Mouse (Mus musculus) midbrain, embryonic 15.5 days (tissue): Measurements from ENCODE around the gene Grm6. TPM values are rescaled to one million over a fixed set of nuclear protein-coding genes. Genes with fewer than 3 reads are reported as not detected.

ENCODE experiments used
- ATAC-seq: fragments of 200-750 bp; cut with Nextera tagmentation; replicated peaks from 2 replicates; pipeline ENCODE4 v1.8.0; 2017; ENCODE audit warnings: moderate TSS enrichment
- H3K27ac ChIP-seq: fragments of 300-500 bp; sonication (generic); 2 replicates; pipeline ENCODE4 v1.5.1; 2015; ENCODE audit warnings: mild to moderate bottlenecking, inconsistent platforms
- H3K27me3 ChIP-seq: fragments of 300-500 bp; sonication (generic); replicated peaks from 2 replicates; pipeline ENCODE4 v1.6.1; 2015; ENCODE audit warnings: inconsistent platforms
- H3K36me3 ChIP-seq: fragments of 300-500 bp; sonication (generic); replicated peaks from 2 replicates; pipeline ENCODE4 v1.6.1; 2015; ENCODE audit warnings: inconsistent platforms
- H3K4me1 ChIP-seq: fragments of 300-500 bp; sonication (generic); 2 replicates; pipeline ENCODE4 v1.6.1; 2015; ENCODE audit warnings: inconsistent platforms
- H3K4me2 ChIP-seq: fragments of 300-500 bp; sonication (generic); 2 replicates; pipeline ENCODE4 v1.6.1; 2015; ENCODE audit warnings: inconsistent platforms, mild to moderate bottlenecking, moderate library complexity
- H3K4me3 ChIP-seq: fragments of 300-500 bp; sonication (generic); 2 replicates; pipeline ENCODE4 v1.5.1; 2015; ENCODE audit warnings: mild to moderate bottlenecking, inconsistent platforms
- H3K9ac ChIP-seq: fragments of 300-500 bp; sonication (generic); 2 replicates; pipeline ENCODE4 v1.6.1; 2015; ENCODE audit warnings: mild to moderate bottlenecking, inconsistent platforms
- H3K9me3 ChIP-seq: fragments of 300-500 bp; sonication (generic); 2 replicates; pipeline ENCODE4 v1.6.1; 2016; ENCODE audit warnings: inconsistent platforms
- WGBS: fragments of 180-500 bp; shearing (Covaris S2); methylation state at CpG from one replicate; pipeline ENCODE4 v1.1.7; 2015; ENCODE audit warnings: mixed read lengths; 5-methylcytosine and 5-hydroxymethylcytosine counted together
- polyA plus RNA-seq: library from polyadenylated mRNA; unstranded; fragments of >200 nt; fragmentation: Nextera tagmentation; extraction: Ambion mirVana; gene quantifications from 2 replicates; pipeline ENCODE4 v1.2.1, GENCODE M21; 2015

Grm6 gene
- polyA plus RNA-seq, 1 experiment from 2014 or later: 0.13 TPM

DNA sequence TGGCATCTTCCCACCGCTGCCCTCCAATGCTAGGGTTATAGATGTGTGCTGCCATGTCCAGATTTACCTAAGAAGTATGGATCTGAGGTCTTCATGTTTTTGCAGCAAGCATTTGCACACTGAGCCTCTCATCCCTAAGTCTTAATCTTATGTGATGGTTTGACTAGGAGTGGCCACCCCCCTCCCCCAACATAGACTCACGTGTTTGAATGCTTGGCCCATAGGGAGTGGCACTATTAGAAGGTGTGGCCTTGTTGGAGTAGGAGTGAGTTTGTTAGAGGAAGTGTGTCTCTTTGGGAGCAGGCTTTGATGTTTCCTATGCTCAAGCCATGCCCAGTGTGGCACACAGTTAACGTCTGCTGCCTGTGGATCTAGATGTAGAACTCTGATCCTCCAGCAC, 28.2 kb downstream of the Grm6 start:
- no peak for ATAC-seq
- peaks cover 10% of the 10 kb centered on the region; the same call in 1 of the 2 replicates for H3K9me3 ChIP-seq
- no peak overlapping the region for H3K4me3 ChIP-seq
- H3K4me1 ChIP-seq: no peaks in the 10 kb centered on the region
- no peak overlapping the region for H3K9ac ChIP-seq
- no peak overlapping the region for H3K27ac ChIP-seq
- peaks cover 76% of the 10 kb centered on the region for H3K36me3 ChIP-seq
- 88% methylated on average over 3 of the region's 3 CpGs for WGBS
- no peak overlapping the region for H3K4me2 ChIP-seq
- no peaks in the 10 kb centered on the region for H3K27me3 ChIP-seq

GRCm38 (mm10) chr11:50883756-50884155, 33.3 kb downstream of the Grm6 start:
- no peak overlapping the region for H3K4me2 ChIP-seq
- H3K9me3 ChIP-seq: no peaks in the 10 kb centered on the region
- no peaks in the 10 kb centered on the region for H3K27me3 ChIP-seq
- ATAC-seq: no peak
- WGBS: 88% methylated on average over 3 of the region's 3 CpGs
- H3K4me3 ChIP-seq: no peak overlapping the region
- no peak overlapping the region for H3K9ac ChIP-seq
- H3K4me1 ChIP-seq: peaks cover 13% of the 10 kb centered on the region
- peaks cover 39% of the 10 kb centered on the region for H3K36me3 ChIP-seq
- H3K27ac ChIP-seq: no peak overlapping the region

DNA sequence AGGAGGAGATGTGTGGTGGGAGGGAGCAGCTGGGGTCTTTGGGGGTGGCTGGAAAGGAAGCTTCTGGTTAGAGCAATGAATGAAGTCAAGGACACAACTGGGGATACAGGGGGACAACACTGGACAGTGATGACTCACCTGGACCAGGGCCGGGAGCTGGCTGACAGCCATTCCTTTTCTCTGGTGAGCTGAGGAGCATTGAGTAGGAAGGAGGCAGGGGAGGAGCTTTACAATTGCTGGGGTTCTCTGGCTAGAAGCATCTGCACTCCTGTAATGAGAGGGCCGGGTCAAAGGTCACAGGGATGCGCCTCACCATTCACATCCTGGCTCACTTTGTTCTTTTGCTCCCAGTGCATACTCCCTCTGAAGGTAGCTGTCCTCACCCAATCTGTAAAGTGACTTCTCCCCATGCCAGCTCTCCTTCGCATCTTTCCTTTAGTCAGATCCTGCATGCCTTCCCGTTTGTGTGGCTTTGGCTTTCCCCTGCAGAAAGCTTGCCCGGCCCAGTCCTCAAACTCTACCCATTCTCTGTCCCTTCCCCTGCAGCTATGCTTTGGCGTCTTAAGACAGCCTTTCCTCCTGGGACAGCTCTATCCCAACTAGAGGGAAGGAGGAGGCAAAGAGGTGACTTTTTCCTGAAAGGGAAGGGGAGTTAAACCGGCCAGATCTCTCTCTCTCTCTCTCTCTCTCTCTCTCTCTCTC, 35.9 kb downstream of the Grm6 start:
- Histone ChIP-seq H3K4me2 (peak overlapping the region; percentile 72), H3K27ac (no peak overlapping the region), H3K4me3 (peak overlapping the region; percentile 48), H3K27me3 (no peaks in the 10 kb centered on the region), H3K4me1 (peaks cover 13% of the 10 kb centered on the region), H3K9ac (peak overlapping the region; percentile 65), H3K9me3 (no peaks in the 10 kb centered on the region), H3K36me3 (peaks cover 19% of the 10 kb centered on the region)
- peak; percentile 2; the same call in 1 of the 2 replicates for ATAC-seq
- WGBS: 41% methylated on average over 8 of the region's 8 CpGs

GRCm38 (mm10) chr11:50886933-50887293, 36.4 kb downstream of the Grm6 start:
- WGBS: 24% methylated on average over 10 of the region's 10 CpGs
- ATAC-seq: peak; percentile 51

DNA sequence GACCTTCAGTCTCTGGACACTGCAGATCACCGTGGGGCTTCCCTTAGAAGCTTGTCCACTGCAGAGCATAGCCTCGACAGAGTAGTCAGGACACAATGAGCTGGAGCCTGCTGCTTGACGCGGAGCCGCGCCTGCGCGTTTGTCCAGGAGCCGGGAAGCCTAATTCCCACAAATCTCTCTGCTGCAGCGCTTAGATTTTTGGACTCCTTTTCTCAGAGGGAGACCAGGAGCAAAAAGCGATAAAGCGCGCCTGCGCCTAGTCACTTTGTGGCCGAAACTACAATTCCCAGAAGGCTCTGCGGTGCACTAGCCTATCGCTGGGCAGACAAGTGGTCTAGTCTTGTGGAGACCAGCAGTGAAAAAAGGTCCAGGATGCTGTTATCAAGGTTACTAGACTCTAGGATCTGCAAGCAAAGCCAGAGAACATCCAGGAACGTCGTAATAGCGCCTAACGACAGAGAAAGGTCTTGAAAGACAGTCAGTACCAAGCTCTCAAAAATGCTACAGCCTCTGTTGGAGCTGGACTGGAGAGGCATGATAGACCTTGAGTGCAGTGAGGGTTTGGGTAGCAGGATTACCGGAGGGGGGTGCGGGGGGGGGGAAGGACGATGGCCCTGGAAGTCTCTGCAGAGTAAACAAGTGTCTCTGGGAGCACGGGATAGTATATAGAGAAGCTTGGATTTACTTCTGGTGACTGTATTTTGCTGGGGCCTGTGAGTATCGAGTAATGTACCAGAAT, 37.1 kb downstream of the Grm6 start, which contains the start of gene Zfp454:
Zfp454 (minus strand) TSS at position 262 of the 739 bp plus-strand sequence.
- 6% methylated on average over 26 of the region's 26 CpGs for WGBS
- H3K4me3 ChIP-seq: peak within 1 kb of the TSS; percentile 48
- no peaks in the 10 kb centered on the region for H3K27me3 ChIP-seq
- peak within 1 kb of the TSS; percentile 65 for H3K9ac ChIP-seq
- peak within 1 kb of the TSS; percentile 80 for H3K27ac ChIP-seq
- peak; percentile 96 for ATAC-seq
- peaks cover 13% of the 10 kb centered on the region for H3K4me1 ChIP-seq
- peak within 1 kb of the TSS; percentile 72 for H3K4me2 ChIP-seq
- no peaks in the 10 kb centered on the region for H3K9me3 ChIP-seq
- peaks cover 13% of the 10 kb centered on the region for H3K36me3 ChIP-seq

More at GRCm38 (mm10) chr11:50886933-50887293, 36.4 kb downstream of the Grm6 start:
- Histone ChIP-seq H3K4me2 (peak overlapping the region; percentile 72), H3K4me3 (peak overlapping the region; percentile 48), H3K4me1 (peaks cover 13% of the 10 kb centered on the region), H3K27ac (peak overlapping the region; percentile 80), H3K27me3 (no peaks in the 10 kb centered on the region), H3K36me3 (peaks cover 19% of the 10 kb centered on the region), H3K9me3 (no peaks in the 10 kb centered on the region), H3K9ac (peak overlapping the region; percentile 65)

GRCm38 (mm10) chr11:50892441-50892840, 42.0 kb downstream of the Grm6 start:
- peaks cover 14% of the 10 kb centered on the region for H3K36me3 ChIP-seq
- H3K4me3 ChIP-seq: no peak overlapping the region
- no peaks in the 10 kb centered on the region for H3K27me3 ChIP-seq
- H3K27ac ChIP-seq: no peak overlapping the region
- no peak overlapping the region for H3K4me2 ChIP-seq
- H3K9me3 ChIP-seq: peaks cover 15% of the 10 kb centered on the region; the same call in 1 of the 2 replicates
- WGBS: 52% methylated on average over 2 of the region's 2 CpGs
- ATAC-seq: no peak
- H3K9ac ChIP-seq: no peak overlapping the region
- peaks cover 4% of the 10 kb centered on the region for H3K4me1 ChIP-seq

DNA sequence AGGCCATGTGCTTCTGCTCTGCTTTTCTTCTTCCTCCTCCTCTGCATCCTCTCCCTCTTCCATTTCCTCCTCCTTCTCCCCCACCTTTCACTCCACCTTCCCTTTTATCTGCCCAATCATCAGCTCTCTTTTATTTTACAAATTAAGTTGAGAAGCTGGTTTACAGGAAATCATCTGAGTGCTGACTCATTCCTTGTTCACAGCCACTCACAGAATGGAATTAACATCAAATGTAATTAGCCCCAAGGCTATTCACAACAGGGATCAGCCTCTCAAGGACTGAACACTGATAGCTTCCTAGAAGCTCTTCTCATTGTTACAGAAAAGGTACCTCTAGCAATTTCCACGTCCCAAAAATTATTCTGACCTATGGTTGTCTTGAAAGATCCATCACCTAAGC, 46.9 kb downstream of the Grm6 start:
- H3K4me3 ChIP-seq: no peak overlapping the region
- no peaks in the 10 kb centered on the region for H3K4me1 ChIP-seq
- WGBS: 67% methylated on average over 1 of the region's 1 CpGs
- no peak overlapping the region for H3K9ac ChIP-seq
- no peak for ATAC-seq
- peaks cover 58% of the 10 kb centered on the region for H3K36me3 ChIP-seq
- H3K27me3 ChIP-seq: no peaks in the 10 kb centered on the region
- peaks cover 59% of the 10 kb centered on the region for H3K9me3 ChIP-seq
- H3K4me2 ChIP-seq: no peak overlapping the region
- H3K27ac ChIP-seq: no peak overlapping the region

GRCm38 (mm10) chr11:50908136-50908535, 57.7 kb downstream of the Grm6 start:
- H3K27me3 ChIP-seq: no peaks in the 10 kb centered on the region
- no peak overlapping the region for H3K4me2 ChIP-seq
- no peaks in the 10 kb centered on the region for H3K4me1 ChIP-seq
- H3K36me3 ChIP-seq: peaks cover 89% of the 10 kb centered on the region
- no peak for ATAC-seq
- H3K9ac ChIP-seq: no peak overlapping the region
- peaks cover 51% of the 10 kb centered on the region for H3K9me3 ChIP-seq
- WGBS: 88% methylated on average over 5 of the region's 5 CpGs
- H3K4me3 ChIP-seq: no peak overlapping the region
- H3K27ac ChIP-seq: no peak overlapping the region

- H3K4me2 ChIP-seq: no peak overlapping the region
- no peaks in the 10 kb centered on the region; the same call in none of the 2 replicates for H3K4me1 ChIP-seq
- ATAC-seq: no peak
- peaks cover 40% of the 10 kb centered on the region for H3K36me3 ChIP-seq
- H3K9me3 ChIP-seq: peaks cover 24% of the 10 kb centered on the region
- no peak overlapping the region for H3K27ac ChIP-seq
- 90% methylated on average over 1 of the region's 1 CpGs for WGBS
- H3K27me3 ChIP-seq: no peaks in the 10 kb centered on the region
- no peak overlapping the region for H3K4me3 ChIP-seq
- no peak overlapping the region for H3K9ac ChIP-seq
Observed at GRCm38 (mm10) chr11:50913301-50913700, 62.8 kb downstream of the Grm6 start.

DNA sequence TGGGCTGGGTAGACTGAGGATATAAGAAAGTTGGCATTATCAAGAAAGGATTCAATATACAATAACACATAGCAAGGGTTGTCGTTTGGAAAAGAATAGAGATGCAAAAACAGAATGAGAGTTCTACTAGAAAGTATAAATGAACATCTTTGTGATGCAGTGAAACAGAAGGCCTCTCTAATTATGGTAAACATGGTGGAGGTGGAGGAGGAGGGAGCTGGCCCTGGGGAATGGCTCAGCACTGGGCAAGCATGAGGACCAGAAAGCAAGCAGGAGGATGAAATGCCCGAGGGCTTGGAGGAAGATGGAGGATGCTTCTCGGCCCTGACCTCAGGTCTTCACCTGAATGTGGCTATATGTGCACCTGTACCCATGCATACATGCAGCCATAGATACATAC, 64.0 kb downstream of the Grm6 start:
- peak overlapping the region; percentile 48 for H3K4me2 ChIP-seq
- no peak for ATAC-seq

More for the DNA sequence above, 64.0 kb downstream of the Grm6 start:
- peaks cover 24% of the 10 kb centered on the region for H3K9me3 ChIP-seq
- peaks cover 28% of the 10 kb centered on the region for H3K36me3 ChIP-seq
- H3K27ac ChIP-seq: no peak overlapping the region
- peak overlapping the region; percentile 95; the same call in 1 of the 2 replicates for H3K4me3 ChIP-seq
- H3K4me1 ChIP-seq: no peaks in the 10 kb centered on the region; the same call in none of the 2 replicates
- WGBS: 93% methylated on average over 3 of the region's 3 CpGs
- H3K27me3 ChIP-seq: no peaks in the 10 kb centered on the region
- H3K9ac ChIP-seq: no peak overlapping the region
